Mouse (Mus musculus): ENCODE measurements around the gene Rgsl1.

- no peak for TF ChIP-seq POLR2A (IDR thresholded peaks at IDR 0.05; ENCODE audit: insufficient read depth, low read length)
- TF ChIP-seq CTCF (IDR thresholded peaks at IDR 0.05; ENCODE audit: low read depth, low read length), result no peak
These were observed 114.1 kb downstream of the Rgsl1 start for GRCm38 (mm10) chr1:153729806-153730205.

Measured in ES-Bruce4 (cell line).